Mouse (Mus musculus) kidney, adult 2 months (tissue): ENCODE measurements around the gene Ptprd.

ENCODE experiments used
- CTCF ChIP-seq: fragments of 200-500 bp; conservative IDR thresholded peaks from 2 replicates; pipeline ENCODE4 v1.5.1; 2011; ENCODE audit warnings: low read depth, mild to moderate bottlenecking, control low read depth, low read length, moderate library complexity, mixed read lengths; ENCODE audit not compliant: insufficient read depth, insufficient read length
- POLR2A ChIP-seq: fragments of 200-500 bp; IDR thresholded peaks from one replicate; pipeline ENCODE4 v1.6.1; 2011; ENCODE audit warnings: low read depth, low read length, control low read depth

- no peak for TF ChIP-seq CTCF
- TF ChIP-seq POLR2A: no peak
Measured at GRCm38 (mm10) chr4:76315977-76316376, 1895.8 kb downstream of the Ptprd start.
